Comparison of ENCODE assay signal across 8 mouse cellular contexts in genomic region chr6:87040971-87041370, GRCm38 (mm10). TPM values are rescaled to one million over a fixed set of nuclear protein-coding genes. Genes with fewer than 3 reads are reported as not detected.
DNase-seq lines count a peak whose midpoint lies in the region; ATAC-seq lines count a peak whose summit lies in the region.

No protein-coding gene starts in this region.

- H3K27me3 ChIP-seq in heart, embryonic 16.5 days (ENCODE audit: control insufficient read depth, insufficient read depth, low read length): no peaks in the 10 kb centered on the region
- no peaks in the 10 kb centered on the region for H3K27me3 ChIP-seq in embryonic facial prominence, embryonic 10.5 days (replicated peaks; ENCODE audit: low read depth, poor library complexity, severe bottlenecking)
- H3K27me3 ChIP-seq in kidney, embryonic 15.5 days: no peaks in the 10 kb centered on the region

- ATAC-seq in heart, embryonic 16.5 days (replicated peaks; ENCODE audit: extremely low read depth, insufficient read depth, low FRiP score): no peak
- no peak for ATAC-seq in kidney, embryonic 15.5 days (replicated peaks; ENCODE audit: low FRiP score)

- no peak overlapping the region for H3K9ac ChIP-seq in heart, embryonic 16.5 days (ENCODE audit: low read length)
- H3K9ac ChIP-seq in kidney, embryonic 15.5 days: no peak overlapping the region

- H3K4me1 ChIP-seq in heart, embryonic 16.5 days (ENCODE audit: control insufficient read depth, insufficient read depth, low read length): peaks cover 16% of the 10 kb centered on the region
- peaks cover 19% of the 10 kb centered on the region for H3K4me1 ChIP-seq in embryonic facial prominence, embryonic 10.5 days
- peaks cover 15% of the 10 kb centered on the region for H3K4me1 ChIP-seq in kidney, embryonic 15.5 days

- WGBS in heart, embryonic 16.5 days: 64% methylated on average over 4 of the region's 4 CpGs
- WGBS in embryonic facial prominence, embryonic 10.5 days: 70% methylated on average over 4 of the region's 4 CpGs
- 82% methylated on average over 4 of the region's 4 CpGs for WGBS in kidney, embryonic 15.5 days

- H3K9me3 ChIP-seq in heart, embryonic 16.5 days (replicated peaks; ENCODE audit: control insufficient read depth, low read length): 0 out of 2 replicates have a peak, but pooled peaks cover 2% of the 10 kb centered on the region
- H3K9me3 ChIP-seq in embryonic facial prominence, embryonic 10.5 days: peaks cover 3% of the 10 kb centered on the region; the same call in 1 of the 2 replicates
- no peaks in the 10 kb centered on the region for H3K9me3 ChIP-seq in kidney, embryonic 15.5 days (replicated peaks)

- peak overlapping the region; percentile 47 for H3K27ac ChIP-seq in heart, embryonic 16.5 days (ENCODE audit: low read length)
- peak overlapping the region; percentile 41; the same call in 1 of the 2 replicates for H3K27ac ChIP-seq in embryonic facial prominence, embryonic 10.5 days (replicated peaks)
- no peak overlapping the region for H3K27ac ChIP-seq in kidney, embryonic 15.5 days

- no peak overlapping the region for H3K4me3 ChIP-seq in heart, embryonic 16.5 days (ENCODE audit: low read length)
- 0 out of 2 replicates have a peak overlapping the region, but pooled peaks have one; percentile 2 for H3K4me3 ChIP-seq in embryonic facial prominence, embryonic 10.5 days
- H3K4me3 ChIP-seq in kidney, embryonic 15.5 days (replicated peaks): no peak overlapping the region

- no peak for DNase-seq in heart, adult 18-20 months
- DNase-seq in CD4-positive, CD25-positive, alpha-beta regulatory T cell, adult 2 months (ENCODE audit: low read depth, low spot score): peak; percentile 83
- DNase-seq in embryonic facial prominence, embryonic 10.5 days (ENCODE audit: low spot score): no peak
- DNase-seq in mesoderm, embryonic 11.5 days (ENCODE audit: low read depth, low spot score): peak; percentile 12
- DNase-seq in right cerebral cortex, postnatal 4 days: no peak
- no peak for DNase-seq in cerebellum, adult 9-10 months

- H3K36me3 ChIP-seq in heart, embryonic 16.5 days (ENCODE audit: control insufficient read depth, insufficient read depth): no peaks in the 10 kb centered on the region
- H3K36me3 ChIP-seq in embryonic facial prominence, embryonic 10.5 days (replicated peaks): no peaks in the 10 kb centered on the region
- H3K36me3 ChIP-seq in kidney, embryonic 15.5 days: peaks cover 7% of the 10 kb centered on the region; the same call in 1 of the 2 replicates

- H3K4me2 ChIP-seq in heart, embryonic 16.5 days (ENCODE audit: low read depth, low read length): no peak overlapping the region
- no peak overlapping the region for H3K4me2 ChIP-seq in kidney, embryonic 15.5 days

RNA-seq across cellular contexts. Expression of gene Gfpt1, which starts 1.7 kb away (rescaled TPM):
- 8.3 and 10.2 TPM in 2 replicates for polyA plus RNA-seq in heart, embryonic 16.5 days (2015; fragmentation: Nextera tagmentation; extraction: Ambion mirVana)
- total RNA-seq in heart, adult 18-20 months (2021): 10 to 100 TPM; 16.9 to 20.8 TPM
- 17.0 and 17.5 TPM in 2 replicates for polyA plus RNA-seq in embryonic facial prominence, embryonic 10.5 days (2016; fragmentation: Nextera tagmentation; extraction: Ambion mirVana)
- 19.8 and 22.0 TPM in 2 replicates for polyA plus RNA-seq in kidney, embryonic 15.5 days (2015; fragmentation: Nextera tagmentation; extraction: Ambion mirVana)

RNA-seq across cellular contexts. Expression of gene Nfu1, which starts 31.9 kb away (rescaled TPM):
- polyA plus RNA-seq in heart, embryonic 16.5 days (2015; fragmentation: Nextera tagmentation; extraction: Ambion mirVana): 97.3 and 98.5 TPM in 2 replicates
- 10 to 100 TPM; 78.6 to 80.5 TPM for total RNA-seq in heart, adult 18-20 months (2021)
- 103 and 104 TPM in 2 replicates for polyA plus RNA-seq in embryonic facial prominence, embryonic 10.5 days (2016; fragmentation: Nextera tagmentation; extraction: Ambion mirVana)
- 104 and 106 TPM in 2 replicates for polyA plus RNA-seq in kidney, embryonic 15.5 days (2015; fragmentation: Nextera tagmentation; extraction: Ambion mirVana)

Comparison
In these comparisons a context has a peak if more than half of its experiments do, and no peak if none do; other contexts are left out.
1. DNase-seq: peak in CD4-positive, CD25-positive, alpha-beta regulatory T cell, adult 2 months (single experiment) and mesoderm, embryonic 11.5 days (single experiment); none in heart, adult 18-20 months (0 of 2), embryonic facial prominence, embryonic 10.5 days (single experiment), right cerebral cortex, postnatal 4 days (single experiment) and cerebellum, adult 9-10 months (single experiment).